Mouse (Mus musculus) forebrain, embryonic 10.5 days (tissue): Measurements from ENCODE around the gene Sprr1b. TPM values are rescaled to one million over a fixed set of nuclear protein-coding genes. Genes with fewer than 3 reads are reported as not detected.
"Not testable (repeated sequence)": the region's sequence is repeated elsewhere in the genome, so short reads cannot be mapped to it uniquely, and the experiment has no call there.

Experiments used
- DNase-seq: peaks from one replicate; pipeline ENCODE4 v3.0.0-alpha.2; 2017; ENCODE audit warnings: low spot score; ENCODE audit errors: extremely low spot score
- H3K27ac ChIP-seq: fragments of 300-500 bp; sonication (generic); 2 replicates; pipeline ENCODE4 v1.5.1; 2016; ENCODE audit warnings: mild to moderate bottlenecking
- H3K27me3 ChIP-seq: fragments of 300-500 bp; sonication (generic); 2 replicates; pipeline ENCODE4 v1.6.1; 2016; ENCODE audit warnings: mild to moderate bottlenecking; ENCODE audit not compliant: poor library complexity, severe bottlenecking
- H3K36me3 ChIP-seq: fragments of 300-500 bp; sonication (generic); replicated peaks from 2 replicates; pipeline ENCODE4 v1.6.1; 2016; ENCODE audit warnings: mild to moderate bottlenecking, moderate library complexity
- H3K4me1 ChIP-seq: fragments of 300-500 bp; sonication (generic); 2 replicates; pipeline ENCODE4 v1.6.1; 2016
- H3K4me3 ChIP-seq: fragments of 300-500 bp; sonication (generic); 2 replicates; pipeline ENCODE4 v1.5.1; 2016; ENCODE audit warnings: mild to moderate bottlenecking, moderate library complexity
- H3K9me3 ChIP-seq: fragments of 300-500 bp; sonication (generic); 2 replicates; pipeline ENCODE4 v1.6.1; 2016; ENCODE audit warnings: mild to moderate bottlenecking, moderate library complexity
- WGBS: fragments of 180-500 bp; shearing (Covaris S2); methylation state at CpG from one replicate; pipeline ENCODE4 v1.1.7; 2016; 5-methylcytosine and 5-hydroxymethylcytosine counted together
- polyA plus RNA-seq: library from polyadenylated mRNA; unstranded; fragments of >200 nt; fragmentation: Nextera tagmentation; extraction: Ambion mirVana; gene quantifications from 2 replicates; pipeline ENCODE4 v1.2.1, GENCODE M21; 2016

Sprr1b gene
- not detected in 2 replicates for polyA plus RNA-seq

DNA sequence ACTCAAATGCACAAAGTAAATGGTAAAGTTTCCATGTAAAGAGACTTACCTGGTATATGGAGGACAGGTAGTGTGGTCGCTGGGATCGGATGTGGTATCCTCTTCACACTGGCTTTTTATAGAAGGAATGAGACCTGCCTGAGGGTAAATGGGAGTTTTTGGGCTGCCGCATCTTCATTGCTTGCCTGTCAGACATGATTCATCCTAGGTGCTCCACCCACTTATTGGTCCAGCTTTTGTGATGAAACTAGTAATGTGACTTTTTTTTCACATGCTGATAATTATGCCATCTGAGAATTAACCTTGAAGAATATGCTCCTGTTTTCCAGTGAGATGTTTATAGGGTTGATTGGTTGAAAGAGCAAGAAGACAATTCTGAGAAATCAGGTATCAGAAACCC, at the start of gene Sprr1b:
TSS of gene Sprr1b (minus strand) at position 101 of the 400 bp plus-strand sequence.
- H3K4me1 ChIP-seq: no peaks in the 10 kb centered on the region
- no peak within 1 kb of the TSS for H3K27ac ChIP-seq
- WGBS: 93% methylated on average over 3 of the region's 3 CpGs
- H3K9me3 ChIP-seq: no peaks in the 10 kb centered on the region
- H3K27me3 ChIP-seq: no peaks in the 10 kb centered on the region
- no peak for DNase-seq
- no peaks in the 10 kb centered on the region for H3K36me3 ChIP-seq
- no peak within 1 kb of the TSS for H3K4me3 ChIP-seq

DNA sequence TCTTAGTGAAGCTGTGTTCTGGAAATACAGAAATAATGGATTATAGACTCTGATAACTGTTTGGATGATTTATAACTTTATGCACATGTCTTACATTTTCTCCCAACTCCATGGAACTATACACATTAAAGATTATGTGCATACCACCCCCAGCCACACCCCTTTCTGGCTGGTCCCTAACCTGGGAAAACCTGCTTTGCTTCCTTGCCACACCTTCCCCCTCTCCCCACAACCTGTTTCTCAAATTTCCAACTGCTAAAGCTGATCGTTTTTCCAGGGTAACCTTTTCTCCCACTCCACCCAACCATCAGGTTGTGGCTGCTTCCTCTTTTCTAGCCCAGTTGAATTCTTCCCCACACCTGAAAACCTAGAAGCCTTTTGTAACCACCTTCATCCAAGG, 47.7 kb upstream of the Sprr1b start:
- no peak for DNase-seq
- WGBS: 48% methylated on average over 1 of the region's 1 CpGs
- H3K36me3 ChIP-seq: no peaks in the 10 kb centered on the region
- H3K9me3 ChIP-seq: no peaks in the 10 kb centered on the region
- H3K4me1 ChIP-seq: no peaks in the 10 kb centered on the region
- H3K4me3 ChIP-seq: no peak overlapping the region
- H3K27ac ChIP-seq: no peak overlapping the region
- H3K27me3 ChIP-seq: no peaks in the 10 kb centered on the region

DNA sequence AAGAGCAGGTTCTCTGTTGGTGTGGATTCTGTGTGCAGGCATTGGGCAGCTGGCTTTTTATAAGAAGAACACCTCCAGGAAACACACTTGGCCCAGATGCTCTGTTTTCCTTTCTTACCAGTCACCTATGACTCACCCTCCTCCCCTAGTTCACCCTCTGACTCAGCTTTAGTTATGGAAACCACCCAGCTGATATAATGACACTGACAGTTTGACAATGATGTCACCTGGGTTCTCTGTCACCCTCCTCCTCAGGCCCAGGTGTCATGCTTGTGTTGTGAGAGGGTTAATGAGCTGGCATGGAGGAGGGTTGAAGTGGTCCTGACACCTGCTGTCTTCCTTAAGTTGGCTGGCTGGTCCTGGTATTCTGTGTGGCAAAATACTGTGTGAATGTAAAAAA, 47.3 kb upstream of the Sprr1b start, which contains the start of gene Sprr1a:
TSS of gene Sprr1a (minus strand) at position 33 of the 400 bp plus-strand sequence.
- DNase-seq: no peak
- no peak within 1 kb of the TSS for H3K4me3 ChIP-seq
- H3K9me3 ChIP-seq: no peaks in the 10 kb centered on the region
- H3K27ac ChIP-seq: no peak within 1 kb of the TSS
- H3K36me3 ChIP-seq: no peaks in the 10 kb centered on the region
- H3K27me3 ChIP-seq: no peaks in the 10 kb centered on the region
- no peaks in the 10 kb centered on the region for H3K4me1 ChIP-seq

DNA sequence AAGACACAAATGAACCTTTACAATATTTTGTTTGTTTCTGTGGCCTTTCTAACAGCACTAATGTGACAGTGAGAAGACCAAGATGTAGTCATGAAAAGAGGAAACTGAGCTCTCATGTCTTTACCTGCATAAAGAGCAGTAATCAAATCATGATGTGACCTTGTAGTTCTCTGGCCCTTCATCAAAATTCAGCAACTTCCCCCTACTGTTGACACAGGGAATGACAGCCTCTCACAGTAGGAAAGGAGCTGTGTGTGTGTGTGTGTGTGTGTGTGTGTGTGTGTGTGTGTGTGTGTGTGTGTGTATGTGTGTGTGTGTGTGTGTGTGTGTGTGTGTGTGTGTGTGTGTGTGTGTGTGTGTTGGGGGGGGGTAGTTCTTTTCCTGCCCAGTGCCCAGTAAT, 42.7 kb upstream of the Sprr1b start:
- not testable (repeated sequence) for H3K36me3 ChIP-seq, H3K4me1 ChIP-seq, H3K27ac ChIP-seq, H3K27me3 ChIP-seq, H3K4me3 ChIP-seq, DNase-seq, H3K9me3 ChIP-seq

DNA sequence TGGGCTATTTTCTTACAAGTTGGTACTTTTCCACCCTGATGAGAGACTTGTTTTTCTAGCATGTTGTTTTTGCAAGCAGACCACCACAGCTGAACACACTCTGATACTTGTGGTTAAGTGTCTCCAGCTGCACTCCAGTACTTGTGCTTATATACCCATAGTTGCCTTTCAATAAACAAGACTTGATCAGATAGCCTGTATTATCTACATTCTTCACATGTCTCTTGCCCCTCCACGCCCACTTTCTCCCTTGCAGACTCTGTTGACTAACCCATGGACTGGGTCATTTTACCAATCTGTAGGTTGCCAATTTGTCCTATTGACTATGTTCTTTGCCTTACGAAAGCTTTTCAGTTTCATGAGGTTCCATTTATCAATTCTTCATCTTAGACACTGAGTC, 31.5 kb upstream of the Sprr1b start:
- no peaks in the 10 kb centered on the region for H3K27me3 ChIP-seq
- WGBS: 91% methylated on average over 2 of the region's 2 CpGs
- DNase-seq: no peak
- H3K4me3 ChIP-seq: no peak overlapping the region
- H3K27ac ChIP-seq: no peak overlapping the region
- H3K9me3 ChIP-seq: no peaks in the 10 kb centered on the region
- H3K4me1 ChIP-seq: peaks cover 19% of the 10 kb centered on the region
- no peaks in the 10 kb centered on the region for H3K36me3 ChIP-seq

DNA sequence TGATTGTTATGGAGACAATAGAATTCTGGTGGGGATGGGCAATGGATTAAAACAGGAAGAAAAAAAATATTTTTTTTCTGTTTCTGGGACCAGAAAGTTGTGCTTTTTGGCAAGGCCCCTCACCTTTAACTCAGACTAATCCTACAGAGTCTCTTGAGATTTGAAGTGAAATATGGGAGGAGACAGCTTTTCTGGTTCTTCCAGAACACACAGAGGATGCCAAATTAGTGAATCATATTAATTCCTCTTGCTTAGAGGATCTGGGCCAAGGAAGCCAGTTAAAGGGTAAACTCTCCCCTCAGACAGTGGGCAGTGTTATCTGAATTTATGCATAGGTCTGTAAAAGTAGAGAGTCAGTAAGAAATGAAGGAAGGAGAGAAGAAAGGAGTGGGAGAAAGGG, 28.8 kb upstream of the Sprr1b start:
- Histone ChIP-seq H3K27me3 (no peaks in the 10 kb centered on the region), H3K27ac (no peak overlapping the region), H3K4me3 (no peak overlapping the region), H3K36me3 (no peaks in the 10 kb centered on the region), H3K9me3 (no peaks in the 10 kb centered on the region), H3K4me1 (peaks cover 19% of the 10 kb centered on the region)
- DNase-seq: no peak

GRCm38 (mm10) chr3:92466576-92466975, 28.0 kb upstream of the Sprr1b start:
- Histone ChIP-seq H3K4me3 (no peak overlapping the region), H3K9me3 (no peaks in the 10 kb centered on the region), H3K4me1 (peaks cover 19% of the 10 kb centered on the region), H3K27me3 (no peaks in the 10 kb centered on the region), H3K27ac (no peak overlapping the region), H3K36me3 (no peaks in the 10 kb centered on the region)
- DNase-seq: no peak
- 85% methylated on average over 1 of the region's 1 CpGs for WGBS

DNA sequence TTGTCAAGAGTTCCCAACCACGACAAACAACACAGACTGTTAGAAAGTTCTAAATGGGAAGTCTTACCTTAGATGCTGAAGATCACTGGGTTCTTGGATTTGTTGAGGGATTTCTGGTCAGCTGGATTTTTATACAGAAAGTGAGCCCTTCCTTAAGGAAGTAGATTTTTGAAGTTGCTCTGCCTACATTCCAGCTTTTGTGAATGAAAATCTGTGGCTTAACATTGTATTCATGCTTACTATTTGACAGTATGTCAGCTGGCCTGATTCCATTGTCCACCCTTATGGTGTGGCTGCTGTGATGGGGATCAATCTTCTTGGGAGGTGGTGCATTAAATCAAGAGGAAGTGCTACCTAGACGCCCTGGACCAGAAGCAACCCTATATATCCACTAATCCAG, 20.0 kb upstream of the Sprr1b start, which contains the start of gene Sprr3:
TSS of gene Sprr3 (minus strand) at position 101 of the 400 bp plus-strand sequence.
- H3K27ac ChIP-seq: no peak within 1 kb of the TSS
- WGBS: 77% methylated on average over 2 of the region's 2 CpGs
- no peak for DNase-seq
- no peaks in the 10 kb centered on the region for H3K9me3 ChIP-seq
- H3K27me3 ChIP-seq: no peaks in the 10 kb centered on the region
- H3K36me3 ChIP-seq: no peaks in the 10 kb centered on the region
- H3K4me1 ChIP-seq: no peaks in the 10 kb centered on the region
- no peak within 1 kb of the TSS for H3K4me3 ChIP-seq

GRCm38 (mm10) chr3:92455151-92455550, 16.6 kb upstream of the Sprr1b start:
- no peak overlapping the region for H3K27ac ChIP-seq
- no peaks in the 10 kb centered on the region for H3K36me3 ChIP-seq
- no peaks in the 10 kb centered on the region for H3K9me3 ChIP-seq
- 91% methylated on average over 5 of the region's 5 CpGs for WGBS
- no peak for DNase-seq
- no peaks in the 10 kb centered on the region for H3K4me1 ChIP-seq
- H3K4me3 ChIP-seq: no peak overlapping the region
- H3K27me3 ChIP-seq: no peaks in the 10 kb centered on the region

DNA sequence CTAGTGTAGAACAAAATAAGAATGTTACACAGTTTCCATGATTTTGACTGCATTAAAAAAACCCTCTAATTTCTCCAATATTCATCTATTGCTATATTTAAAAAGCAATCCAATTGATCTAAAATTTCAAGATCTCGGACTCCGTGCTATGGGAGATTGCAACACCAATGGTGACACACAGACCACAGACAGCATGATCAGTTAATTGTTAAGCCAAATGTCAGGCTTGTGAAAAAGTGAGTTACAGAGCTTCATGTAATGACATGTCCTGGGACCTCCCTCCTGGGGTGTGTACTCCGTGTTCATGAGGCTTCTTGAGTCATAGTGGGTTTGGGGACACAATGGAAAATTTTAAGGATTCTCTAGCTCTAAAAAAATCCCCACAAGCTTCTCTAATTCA, 1.6 kb upstream of the Sprr1b start:
- Histone ChIP-seq H3K36me3 (no peaks in the 10 kb centered on the region), H3K27me3 (no peaks in the 10 kb centered on the region), H3K9me3 (no peaks in the 10 kb centered on the region), H3K4me1 (no peaks in the 10 kb centered on the region), H3K4me3 (no peak overlapping the region), H3K27ac (no peak overlapping the region)
- 94% methylated on average over 3 of the region's 3 CpGs for WGBS
- no peak for DNase-seq

GRCm38 (mm10) chr3:92432282-92432681, 6.3 kb downstream of the Sprr1b start, which contains the start of gene Sprr2k:
Gene Sprr2k, plus strand, starts transcription at chr3:92432582.
- DNase-seq: no peak
- H3K9me3 ChIP-seq: no peaks in the 10 kb centered on the region
- 93% methylated on average over 2 of the region's 2 CpGs for WGBS

DNA sequence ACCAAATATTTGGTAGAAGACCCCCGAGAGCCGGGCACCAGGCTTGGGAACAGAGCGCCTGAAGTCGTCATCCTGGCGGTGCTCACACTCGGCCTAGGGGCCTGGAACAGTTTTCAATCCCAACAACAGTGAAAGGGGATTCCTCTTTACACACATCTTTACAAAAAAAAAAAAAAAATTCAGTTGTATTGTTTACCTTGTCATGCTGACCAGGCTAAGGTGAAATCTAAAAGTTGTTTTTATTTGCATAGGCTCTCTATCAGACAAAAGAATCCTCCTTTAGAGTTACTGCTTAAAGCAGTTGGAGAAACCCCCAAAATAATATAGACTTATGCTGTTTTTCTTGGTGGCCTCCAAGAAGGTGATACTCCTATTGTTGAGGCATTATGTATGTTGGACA, 9.3 kb downstream of the Sprr1b start, which contains the start of gene Gm9774:
TSS of gene Gm9774 (minus strand) at position 101 of the 400 bp plus-strand sequence.
- no peak within 1 kb of the TSS for H3K4me3 ChIP-seq
- H3K36me3 ChIP-seq: no peaks in the 10 kb centered on the region
- H3K4me1 ChIP-seq: no peaks in the 10 kb centered on the region
- DNase-seq: no peak
- WGBS: 94% methylated on average over 6 of the region's 6 CpGs
- no peak within 1 kb of the TSS for H3K27ac ChIP-seq
- H3K9me3 ChIP-seq: no peaks in the 10 kb centered on the region
- no peaks in the 10 kb centered on the region for H3K27me3 ChIP-seq

More at GRCm38 (mm10) chr3:92432282-92432681, 6.3 kb downstream of the Sprr1b start, which contains the start of gene Sprr2k:
- Histone ChIP-seq H3K27me3 (no peaks in the 10 kb centered on the region), H3K36me3 (no peaks in the 10 kb centered on the region), H3K27ac (no peak within 1 kb of the TSS), H3K4me1 (no peaks in the 10 kb centered on the region), H3K4me3 (no peak within 1 kb of the TSS)

DNA sequence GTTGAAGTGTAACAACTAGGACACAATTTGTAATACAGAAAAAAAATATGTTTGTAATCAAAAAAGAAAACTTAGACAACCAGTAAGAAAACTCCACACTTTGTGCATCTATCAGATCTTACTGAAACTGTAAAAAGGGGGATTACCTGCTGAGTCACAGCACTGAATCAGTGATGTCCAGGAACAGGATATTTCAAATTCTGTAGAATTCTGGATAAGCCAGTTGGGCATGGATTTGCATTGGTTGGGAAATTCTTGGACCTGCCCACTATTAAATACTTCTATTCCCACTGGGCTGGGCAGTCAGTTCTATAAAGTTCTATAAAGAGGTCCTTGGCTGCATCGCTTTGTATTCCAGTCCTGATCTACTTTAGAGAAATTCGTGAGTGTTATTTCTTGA, 20.8 kb downstream of the Sprr1b start, which contains the start of gene Sprr2j-ps:
TSS of gene Sprr2j-ps (plus strand) at position 301 of the 400 bp plus-strand sequence.
- H3K36me3 ChIP-seq: no peaks in the 10 kb centered on the region
- WGBS: 95% methylated on average over 2 of the region's 2 CpGs
- no peak for DNase-seq
- H3K27me3 ChIP-seq: no peaks in the 10 kb centered on the region
- H3K9me3 ChIP-seq: no peaks in the 10 kb centered on the region
- H3K4me1 ChIP-seq: no peaks in the 10 kb centered on the region
- H3K4me3 ChIP-seq: no peak within 1 kb of the TSS
- H3K27ac ChIP-seq: no peak within 1 kb of the TSS

GRCm38 (mm10) chr3:92407691-92408090, 30.9 kb downstream of the Sprr1b start, which contains the start of gene Sprr2i:
Gene Sprr2i, plus strand, starts transcription at chr3:92407991.
- Histone ChIP-seq H3K27ac (no peak within 1 kb of the TSS), H3K4me1 (no peaks in the 10 kb centered on the region), H3K27me3 (no peaks in the 10 kb centered on the region), H3K36me3 (no peaks in the 10 kb centered on the region), H3K4me3 (no peak within 1 kb of the TSS), H3K9me3 (no peaks in the 10 kb centered on the region)
- 96% methylated on average over 2 of the region's 2 CpGs for WGBS
- DNase-seq: no peak
